Mouse (Mus musculus): Measurements from ENCODE around the gene Ly6g6f. TPM values are rescaled to one million over a fixed set of nuclear protein-coding genes. Genes with fewer than 3 reads are reported as not detected.

Ly6g6f gene
- total and polyA plus RNA-seq, 3 experiments, result 0.88 to 3.0 TPM; not detected in 1

GRCm38 (mm10) chr17:35096597-35096996, 11.2 kb upstream of the Ly6g6f start:
- no peak for DNase-seq (ENCODE audit: low read depth, low spot score)
- H3K4me3 ChIP-seq (ENCODE audit: control insufficient read depth in 1 of 2, insufficient read depth in 1 of 2, low read depth in 2 of 2, low read length in 2 of 2), result no peak overlapping the region
- H3K4me1 ChIP-seq (ENCODE audit: control insufficient read depth in 1 of 2, insufficient read depth in 2 of 2, low read length in 2 of 2), result no peaks in the 10 kb centered on the region
- H3K9ac ChIP-seq (ENCODE audit: control insufficient read depth, low read depth, low read length, poor library complexity, severe bottlenecking), result no peak overlapping the region
- no peaks in the 10 kb centered on the region for H3K9me3 ChIP-seq (replicated peaks; ENCODE audit: insufficient read depth, low read length)
- peaks cover 2% of the 10 kb centered on the region; the same call in 1 of the 2 replicates for H3K79me2 ChIP-seq (ENCODE audit: control insufficient read depth, insufficient read depth, low read length, poor library complexity)
- H3K36me3 ChIP-seq (ENCODE audit: control insufficient read depth in 1 of 2, insufficient read depth in 2 of 2, low read length in 2 of 2), result no peaks in the 10 kb centered on the region; a peak in 2 of 4 replicates
- no peaks in the 10 kb centered on the region for H3K27me3 ChIP-seq (ENCODE audit: control insufficient read depth in 1 of 2, insufficient read depth in 2 of 2, low read length in 2 of 2)
- TF ChIP-seq ZNF384 (IDR thresholded peaks at IDR 0.05; ENCODE audit: low read depth, low read length) (no peak), POLR2AphosphoS2 (IDR thresholded peaks at IDR 0.05; ENCODE audit: low read length) (no peak), GABPA (IDR thresholded peaks at IDR 0.05; ENCODE audit: low read depth, low read length) (no peak), POLR2AphosphoS5 (IDR thresholded peaks at IDR 0.05; ENCODE audit: borderline replicate concordance, low read depth, low read length) (no peak), ZKSCAN1 (IDR thresholded peaks at IDR 0.05; ENCODE audit: low read depth, low read length) (no peak), SMC3 (IDR thresholded peaks at IDR 0.05; ENCODE audit: low read depth, low read length) (no peak), GATA1 (IDR thresholded peaks at IDR 0.05; ENCODE audit: low read depth, low read length) (no peak), RCOR1 (IDR thresholded peaks at IDR 0.05; ENCODE audit: low read depth, low read length) (no peak)
- no peak overlapping the region for H3K27ac ChIP-seq (ENCODE audit: control insufficient read depth, low read depth, low read length)

GRCm38 (mm10) chr17:35094475-35095365, 9.3 kb upstream of the Ly6g6f start:
- Histone ChIP-seq H3K4me1 (ENCODE audit: control insufficient read depth in 1 of 2, insufficient read depth in 2 of 2, low read length in 2 of 2) (peaks cover 2 to 10% of the 10 kb centered on the region in 2 experiments; a peak in 3 of 4 replicates), H3K27me3 (ENCODE audit: control insufficient read depth in 1 of 2, insufficient read depth in 2 of 2, low read length in 2 of 2) (no peaks in the 10 kb centered on the region), H3K36me3 (ENCODE audit: control insufficient read depth in 1 of 2, insufficient read depth in 2 of 2, low read length in 2 of 2) (peaks cover 0 to 2% of the 10 kb centered on the region in 2 experiments; a peak in 3 of 4 replicates), H3K9me3 (replicated peaks; ENCODE audit: insufficient read depth, low read length) (no peaks in the 10 kb centered on the region), H3K27ac (ENCODE audit: control insufficient read depth, low read depth, low read length) (no peak overlapping the region), H3K9ac (ENCODE audit: control insufficient read depth, low read depth, low read length, poor library complexity, severe bottlenecking) (no peak overlapping the region), H3K4me3 (ENCODE audit: control insufficient read depth in 1 of 2, insufficient read depth in 1 of 2, low read depth in 2 of 2, low read length in 2 of 2) (no peak overlapping the region), H3K79me2 (ENCODE audit: control insufficient read depth, insufficient read depth, low read length, poor library complexity) (peaks cover 14% of the 10 kb centered on the region)
- TF ChIP-seq POLR2AphosphoS2 (IDR thresholded peaks at IDR 0.05; ENCODE audit: low read length) (no peak), RCOR1 (IDR thresholded peaks at IDR 0.05; ENCODE audit: low read depth, low read length) (no peak), NELFE (IDR thresholded peaks at IDR 0.05; ENCODE audit: low read depth, low read length) (no peak), ZC3H11A (IDR thresholded peaks at IDR 0.05; ENCODE audit: low read depth, low read length) (no peak), SIN3A (IDR thresholded peaks at IDR 0.05; ENCODE audit: low read length) (no peak), MAX (IDR thresholded peaks at IDR 0.05; ENCODE audit: low read length) (no peak), ZNF384 (IDR thresholded peaks at IDR 0.05; ENCODE audit: low read depth, low read length) (no peak), UBTF (IDR thresholded peaks at IDR 0.05; ENCODE audit: borderline replicate concordance, insufficient read depth, low read depth, low read length) (no peak), SMC3 (IDR thresholded peaks at IDR 0.05; ENCODE audit: low read depth, low read length) (no peak), ETS1 (IDR thresholded peaks at IDR 0.05; ENCODE audit: low read depth, low read length) (no peak), KAT2A (conservative IDR thresholded peaks at IDR 0.05; ENCODE audit: low read depth, low read length) (no peak), HCFC1 (IDR thresholded peaks at IDR 0.05; ENCODE audit: low read depth, low read length) (no peak), TAL1 (IDR thresholded peaks at IDR 0.05; ENCODE audit: low read length) (no peak), USF2 (IDR thresholded peaks at IDR 0.05; ENCODE audit: borderline replicate concordance in 1 of 2, insufficient read depth in 1 of 2, low read depth in 1 of 2, low read length in 2 of 2) (no peak), POLR2AphosphoS5 (IDR thresholded peaks at IDR 0.05; ENCODE audit: borderline replicate concordance, low read depth, low read length) (no peak), ZKSCAN1 (IDR thresholded peaks at IDR 0.05; ENCODE audit: low read depth, low read length) (no peak), TCF12 (IDR thresholded peaks at IDR 0.05; ENCODE audit: low read depth, low read length) (no peak), ELF1 (IDR thresholded peaks at IDR 0.05; ENCODE audit: low read depth, low read length) (no peak)
- no peak for DNase-seq (ENCODE audit: low read depth, low spot score)
